Mouse (Mus musculus) spleen, postnatal 4 days (tissue): ENCODE measurements around the gene Rnf111.
"Not testable (repeated sequence)": the region's sequence is repeated elsewhere in the genome, so short reads cannot be mapped to it uniquely, and the experiment has no call there.

Experiments used
- DNase-seq, 2 experiments: peaks; one replicate each; pipeline ENCODE4 v3.0.0; 2022; ENCODE audit warnings: low spot score in 2 of 2

Gene Rnf111

GRCm38 (mm10) chr9:70496990-70497389 is 6.5 kb downstream of the Rnf111 start:
- DNase-seq: no peak

DNA sequence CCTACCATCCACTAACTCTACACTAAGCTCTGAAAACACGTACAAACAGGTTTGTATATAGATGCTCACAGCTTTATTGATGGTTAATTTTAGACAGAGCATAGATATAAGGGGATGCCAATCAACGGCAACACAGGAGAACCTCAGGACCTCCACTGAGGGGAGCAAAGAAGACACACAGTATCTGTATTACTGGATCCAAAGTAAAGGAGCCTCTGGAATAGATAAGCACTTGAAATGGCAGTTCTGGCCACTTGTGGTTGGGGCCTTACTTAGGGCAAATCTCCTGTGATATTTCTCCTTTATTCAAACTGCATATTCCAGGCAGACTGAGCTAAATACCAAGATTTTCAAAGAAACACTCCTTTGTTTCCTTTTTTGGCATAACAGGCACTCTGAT is 10.5 kb downstream of the Rnf111 start:
- DNase-seq: no peak

- no peak for DNase-seq
These were observed 12.3 kb downstream of the Rnf111 start for GRCm38 (mm10) chr9:70491176-70491575.

- DNase-seq: no peak
These were observed 16.1 kb downstream of the Rnf111 start for GRCm38 (mm10) chr9:70487401-70487800.

GRCm38 (mm10) chr9:70485840-70486239 is 17.7 kb downstream of the Rnf111 start:
- DNase-seq: no peak

DNA sequence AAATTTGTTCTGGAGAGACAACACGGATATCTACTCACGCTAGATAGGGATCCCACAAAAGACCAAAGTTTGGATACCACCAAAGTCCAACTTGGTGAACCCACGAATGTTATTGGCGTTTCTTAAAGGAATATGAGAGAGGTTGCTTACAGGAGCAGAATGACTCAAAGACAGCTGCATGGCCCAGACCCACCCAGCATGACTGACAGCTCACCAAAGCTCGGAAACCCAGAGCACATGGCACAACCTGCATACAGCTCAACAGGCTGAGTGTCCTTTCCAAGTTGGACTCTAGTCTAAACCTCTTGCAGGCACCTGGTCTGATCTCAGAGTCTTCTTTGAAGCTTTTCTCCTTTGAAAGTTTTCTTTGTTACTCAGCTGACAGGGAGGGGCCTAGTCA is 20.0 kb downstream of the Rnf111 start:
- no peak for DNase-seq

DNA sequence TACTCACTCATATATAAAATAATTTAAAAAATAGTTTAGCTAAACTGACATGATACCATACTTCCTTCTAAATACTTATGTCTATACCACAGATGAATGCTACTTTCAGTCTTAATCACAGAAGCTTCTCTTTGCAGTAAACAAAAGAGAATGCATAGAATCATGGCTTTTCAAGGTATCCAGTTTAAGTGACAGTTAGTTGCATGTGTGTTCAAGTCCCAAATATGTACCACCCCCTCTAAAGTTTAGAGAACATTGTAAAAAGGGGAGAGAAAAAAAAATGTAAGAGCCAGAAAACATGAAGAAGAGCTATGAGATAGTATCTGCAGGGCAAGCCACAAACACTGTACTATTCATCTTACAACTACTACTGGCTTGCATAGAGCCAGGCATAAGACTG is 21.7 kb downstream of the Rnf111 start:
- DNase-seq: no peak

GRCm38 (mm10) chr9:70477229-70477628 is 26.3 kb downstream of the Rnf111 start:
- DNase-seq: no peak

- no peak for DNase-seq
These were observed 27.7 kb downstream of the Rnf111 start for GRCm38 (mm10) chr9:70475777-70476270.

DNA sequence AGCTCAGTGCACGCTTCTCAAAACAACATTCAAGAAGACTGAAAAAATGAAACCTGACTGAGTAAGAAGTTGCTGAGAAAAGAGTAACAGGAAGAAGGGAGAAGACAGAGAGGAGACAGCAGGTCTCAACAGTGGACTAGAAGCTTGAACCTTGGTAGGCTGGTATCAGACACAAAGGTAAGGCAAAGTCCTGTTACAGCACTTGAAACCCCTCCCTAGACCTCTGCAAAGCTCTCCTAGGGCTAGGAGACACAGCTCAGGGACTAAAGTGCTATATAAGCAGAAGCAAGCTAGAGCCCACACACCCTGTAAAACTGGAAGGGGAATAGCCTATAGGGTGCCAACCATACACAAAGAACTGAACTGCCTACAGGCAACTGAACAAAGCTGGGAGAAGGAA is 30.1 kb downstream of the Rnf111 start:
- DNase-seq: no peak

GRCm38 (mm10) chr9:70463091-70463490 is 40.4 kb downstream of the Rnf111 start:
- not testable (repeated sequence) for DNase-seq

DNA sequence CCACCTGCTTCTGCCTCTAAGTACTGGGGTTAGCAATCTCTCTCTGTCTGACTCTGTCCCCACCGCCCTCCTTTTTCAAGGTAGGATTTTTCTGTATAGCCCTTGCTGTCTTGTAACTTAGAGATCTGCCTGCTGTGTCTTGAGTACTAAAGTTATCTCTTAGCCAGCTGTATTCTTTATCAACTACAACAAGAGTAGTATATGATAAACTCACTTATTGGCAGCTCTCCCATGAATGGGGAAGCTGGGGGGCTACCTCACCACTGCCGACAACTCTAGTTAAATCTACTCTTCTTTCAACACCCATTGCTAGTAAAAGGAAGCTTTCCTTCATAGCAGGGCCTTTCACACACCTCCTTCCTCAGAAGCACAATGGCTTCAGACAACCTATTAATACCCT is 51.2 kb downstream of the Rnf111 start:
- no peak for DNase-seq

DNA sequence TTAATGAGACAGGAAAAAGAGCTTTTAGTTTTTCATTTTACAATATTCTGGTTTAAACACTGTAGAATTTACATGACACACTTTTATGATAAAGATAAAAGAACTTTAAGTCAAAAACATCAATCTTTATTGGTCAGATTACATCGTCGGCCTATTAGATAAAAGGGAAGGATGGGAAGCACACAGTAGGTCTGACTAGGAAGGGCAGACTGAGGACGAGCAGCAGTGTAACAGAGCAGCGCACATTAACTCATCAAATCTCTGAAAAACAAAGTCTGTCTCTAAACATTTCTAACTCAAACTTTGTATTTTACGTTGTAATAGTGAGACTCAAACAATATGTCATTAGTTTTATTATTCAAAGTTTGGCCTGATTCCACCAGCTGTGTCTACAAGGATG is 54.5 kb downstream of the Rnf111 start:
- no peak for DNase-seq

DNA sequence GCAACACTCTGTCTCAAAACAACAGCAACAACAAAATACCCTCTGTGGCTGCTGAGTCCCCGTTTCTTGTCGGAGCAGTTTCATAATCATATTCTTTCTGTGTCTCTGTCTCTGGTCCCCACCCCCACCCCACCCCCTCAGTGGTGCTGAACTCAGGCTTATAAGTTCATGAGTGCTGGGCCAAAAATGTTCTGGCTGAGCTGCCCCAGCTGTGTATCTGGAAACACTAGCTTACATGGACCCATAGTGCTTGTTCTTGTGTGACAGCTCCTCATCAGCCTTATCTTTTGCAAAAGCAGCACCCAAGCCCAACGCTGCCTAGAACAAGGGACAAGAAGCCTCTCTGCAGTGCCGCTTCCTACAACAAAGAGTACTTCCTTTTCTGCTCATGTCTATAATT is 63.6 kb downstream of the Rnf111 start:
- no peak for DNase-seq

- DNase-seq: no peak
These were observed 80.9 kb downstream of the Rnf111 start for GRCm38 (mm10) chr9:70422661-70423060.

DNA sequence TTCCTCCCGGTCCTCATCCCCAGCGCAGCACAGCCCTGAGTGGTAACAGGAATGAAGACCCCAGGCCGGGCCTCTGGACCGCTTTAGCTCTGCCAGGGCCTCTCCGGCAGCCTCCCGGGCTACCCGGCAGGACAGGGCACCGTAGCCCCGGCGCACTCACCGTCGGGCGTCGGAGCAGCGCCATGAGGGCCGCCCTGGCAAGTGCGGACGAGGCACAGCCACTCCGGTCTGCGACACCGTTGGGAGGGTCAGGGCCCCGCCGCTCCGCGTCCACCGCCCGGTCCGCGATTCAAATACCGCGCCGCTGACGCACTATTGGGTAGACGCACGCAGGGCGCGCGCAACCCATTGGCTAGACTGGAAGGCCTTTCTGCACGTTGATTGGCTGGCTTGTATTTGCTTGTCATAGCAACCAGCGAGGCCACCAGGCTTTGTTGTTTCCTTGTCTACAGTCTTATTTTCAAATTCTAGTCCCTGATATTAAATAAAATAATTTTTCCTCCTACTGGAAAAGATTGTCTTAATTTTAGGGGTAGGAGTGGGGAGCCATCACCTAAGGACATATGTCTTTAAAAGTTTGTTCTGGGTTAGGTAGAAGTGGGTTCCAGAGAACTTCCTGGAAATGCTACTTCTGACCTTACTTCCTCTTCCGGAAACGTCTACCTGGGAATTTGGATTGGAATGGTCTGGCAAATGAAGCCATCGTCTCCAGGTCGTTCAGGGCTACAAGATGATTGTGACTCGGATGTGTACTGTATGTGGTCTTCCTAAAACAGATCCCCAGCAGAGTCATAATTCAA is 82.1 kb downstream of the Rnf111 start, which contains the start of gene Ccnb2:
Gene Ccnb2, minus strand, starts transcription at position 291 of the 800 bp plus-strand sequence.
- DNase-seq: peak; percentile 93 to 96

GRCm38 (mm10) chr9:70416412-70416811 is 87.1 kb downstream of the Rnf111 start:
- DNase-seq: peak in 1 of 2 experiments; percentile 30

DNA sequence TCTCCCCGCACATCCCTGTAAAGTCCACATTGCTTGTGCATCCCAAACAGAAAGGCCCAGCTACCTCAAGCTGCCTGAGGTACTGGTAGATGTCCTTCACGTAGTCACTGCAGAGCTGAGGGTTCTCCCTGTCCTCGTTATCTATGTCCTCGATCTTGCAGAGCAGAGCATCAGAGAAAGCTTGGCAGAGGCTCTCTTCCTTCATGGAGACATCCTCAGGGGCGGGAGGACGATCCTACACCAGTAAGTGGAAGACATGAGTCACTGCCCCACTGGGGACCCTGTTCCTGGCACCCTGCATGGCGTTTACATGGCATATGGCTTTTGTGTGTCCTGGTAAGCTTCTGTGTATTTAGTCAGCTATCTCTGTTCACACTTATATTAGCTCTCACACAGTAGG is 90.5 kb downstream of the Rnf111 start:
- DNase-seq: no peak

- DNase-seq: no peak
These were observed 92.9 kb downstream of the Rnf111 start for GRCm38 (mm10) chr9:70410668-70411067.

- DNase-seq: no peak
These were observed 93.8 kb downstream of the Rnf111 start for GRCm38 (mm10) chr9:70409743-70410142.

DNA sequence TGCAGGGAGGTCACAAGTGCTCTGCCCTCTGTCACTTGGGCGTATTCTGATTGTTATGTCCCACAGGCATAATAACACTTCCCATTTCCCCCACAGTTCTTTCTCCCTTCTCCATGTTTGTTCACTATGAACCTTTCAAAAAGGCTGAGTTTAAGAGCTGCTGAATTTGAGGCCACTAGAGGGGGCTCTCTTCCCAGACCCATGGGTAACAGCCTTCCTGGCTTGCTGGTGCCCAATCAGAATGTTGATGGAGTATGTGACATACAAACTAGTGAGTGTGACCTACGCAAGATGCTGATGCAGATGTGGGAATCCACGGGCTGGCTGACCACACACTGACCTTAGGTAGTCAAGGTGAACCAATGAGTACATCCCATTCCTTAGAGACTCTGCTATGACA is 94.7 kb downstream of the Rnf111 start:
- DNase-seq: no peak

DNA sequence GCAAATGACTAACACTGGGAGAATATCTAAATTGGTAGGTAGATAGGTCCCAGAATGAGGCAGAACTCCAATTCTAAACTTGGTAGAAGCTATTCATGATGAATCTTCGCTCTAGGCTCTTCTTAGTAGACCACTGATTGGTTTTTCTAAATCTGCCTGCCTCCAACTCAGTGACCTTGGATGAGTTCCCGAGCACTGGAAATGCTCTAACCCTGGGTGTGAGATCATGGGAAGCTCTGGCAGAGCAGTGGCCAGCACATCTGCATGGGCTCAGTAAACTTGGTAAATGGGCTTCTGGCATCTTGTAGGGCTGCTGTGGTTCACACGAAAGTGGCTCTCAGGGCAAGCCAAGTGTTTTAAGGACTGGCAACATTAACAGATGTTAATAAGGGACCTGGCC is 96.9 kb downstream of the Rnf111 start:
- no peak for DNase-seq

- no peak for DNase-seq
These were observed 101.5 kb downstream of the Rnf111 start for GRCm38 (mm10) chr9:70401937-70402539.
